Mouse (Mus musculus) limb, embryonic 10.5 days (tissue): ENCODE measurements around the gene Sass6. TPM values are rescaled to one million over a fixed set of nuclear protein-coding genes. Genes with fewer than 3 reads are reported as not detected.
"Not testable (repeated sequence)": the region's sequence is repeated elsewhere in the genome, so short reads cannot be mapped to it uniquely, and the experiment has no call there.

ENCODE experiments used
- DNase-seq: peaks from one replicate; pipeline ENCODE4 v3.0.0-alpha.2; 2017; ENCODE audit warnings: low spot score
- H3K27ac ChIP-seq: fragments of 300-500 bp; sonication (generic); 2 replicates; pipeline ENCODE4 v1.5.1; 2016; ENCODE audit warnings: mild to moderate bottlenecking
- H3K27me3 ChIP-seq: fragments of 300-500 bp; sonication (generic); 2 replicates; pipeline ENCODE4 v1.6.1; 2016; ENCODE audit warnings: low read depth, mild to moderate bottlenecking; ENCODE audit not compliant: poor library complexity, severe bottlenecking
- H3K36me3 ChIP-seq: fragments of 300-500 bp; sonication (generic); 2 replicates; pipeline ENCODE4 v1.6.1; 2016; ENCODE audit warnings: mild to moderate bottlenecking, moderate library complexity
- H3K4me1 ChIP-seq: fragments of 300-500 bp; sonication (generic); 2 replicates; pipeline ENCODE4 v1.6.1; 2016
- H3K4me3 ChIP-seq: fragments of 300-500 bp; sonication (generic); 2 replicates; pipeline ENCODE4 v1.5.1; 2016; ENCODE audit warnings: mild to moderate bottlenecking, moderate library complexity
- H3K9me3 ChIP-seq: fragments of 300-500 bp; sonication (generic); replicated peaks from 2 replicates; pipeline ENCODE4 v1.6.1; 2016; ENCODE audit warnings: mild to moderate bottlenecking
- WGBS: fragments of 180-500 bp; shearing (Covaris S2); methylation state at CpG from one replicate; pipeline ENCODE4 v1.1.7; 2016; 5-methylcytosine and 5-hydroxymethylcytosine counted together
- polyA plus RNA-seq: library from polyadenylated mRNA; unstranded; fragments of >200 nt; fragmentation: Nextera tagmentation; extraction: Ambion mirVana; gene quantifications from 2 replicates; pipeline ENCODE4 v1.2.1, GENCODE M21; 2016

Sass6 gene
- polyA plus RNA-seq: 35.8 and 41.9 TPM in 2 replicates

- Histone ChIP-seq H3K27ac (peak within 1 kb of the TSS; percentile 93), H3K4me1 (peaks cover 14% of the 10 kb centered on the region), H3K27me3 (no peaks in the 10 kb centered on the region), H3K36me3 (peaks cover 38% of the 10 kb centered on the region), H3K9me3 (no peaks in the 10 kb centered on the region), H3K4me3 (peak within 1 kb of the TSS; percentile 91)
- DNase-seq: peak; percentile 99
- WGBS: under 1% methylated on average over 65 of the region's 65 CpGs
Observed at GRCm38 (mm10) chr3:116594728-116595602, at the start of gene Sass6. Sass6 (plus strand) TSS chr3:116594982.

DNA sequence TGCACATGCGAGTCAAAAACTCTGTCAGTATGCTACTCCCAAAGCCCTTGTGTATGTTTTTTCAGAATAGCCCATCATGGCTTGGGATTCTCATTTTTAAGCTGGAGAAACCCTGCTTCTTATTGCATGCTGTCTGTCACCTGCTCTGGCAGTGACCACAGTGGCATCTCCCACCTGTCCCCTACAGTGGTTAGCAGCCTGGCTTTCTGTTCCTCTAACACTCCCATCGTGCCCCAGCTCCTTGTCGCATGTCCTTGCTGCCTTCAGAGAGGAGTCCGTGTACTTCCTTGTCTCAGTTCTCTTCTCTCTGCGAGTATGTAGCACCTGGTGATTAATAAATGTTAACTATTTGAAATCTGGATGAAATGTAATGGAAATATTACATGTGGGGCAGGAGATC is 47.4 kb upstream of the Sass6 start:
- no peak overlapping the region for H3K4me3 ChIP-seq
- no peaks in the 10 kb centered on the region for H3K9me3 ChIP-seq
- H3K27me3 ChIP-seq: no peaks in the 10 kb centered on the region
- H3K36me3 ChIP-seq: peaks cover 63% of the 10 kb centered on the region
- no peaks in the 10 kb centered on the region for H3K4me1 ChIP-seq
- no peak for DNase-seq
- H3K27ac ChIP-seq: no peak overlapping the region
- WGBS: 94% methylated on average over 5 of the region's 5 CpGs

- no peak overlapping the region for H3K27ac ChIP-seq
- peaks cover 34% of the 10 kb centered on the region for H3K36me3 ChIP-seq
- H3K27me3 ChIP-seq: no peaks in the 10 kb centered on the region
- no peaks in the 10 kb centered on the region for H3K4me1 ChIP-seq
- no peaks in the 10 kb centered on the region for H3K9me3 ChIP-seq
- WGBS: 95% methylated on average over 5 of the region's 5 CpGs
- no peak for DNase-seq
- H3K4me3 ChIP-seq: no peak overlapping the region
Observed at GRCm38 (mm10) chr3:116551362-116551761, 43.4 kb upstream of the Sass6 start.

- not testable (repeated sequence) for H3K4me1 ChIP-seq, H3K27me3 ChIP-seq, H3K27ac ChIP-seq, H3K36me3 ChIP-seq, DNase-seq, H3K4me3 ChIP-seq, H3K9me3 ChIP-seq
- WGBS: 95% methylated on average over 14 of the region's 14 CpGs
Observed at GRCm38 (mm10) chr3:116561315-116561714, 33.5 kb upstream of the Sass6 start.

GRCm38 (mm10) chr3:116562408-116563094 is 32.2 kb upstream of the Sass6 start, which contains the start of gene Lrrc39:
Lrrc39 (plus strand) TSS chr3:116562973.
- no peaks in the 10 kb centered on the region for H3K36me3 ChIP-seq
- DNase-seq: no peak
- H3K9me3 ChIP-seq: no peaks in the 10 kb centered on the region
- no peaks in the 10 kb centered on the region for H3K4me1 ChIP-seq
- H3K4me3 ChIP-seq: no peak within 1 kb of the TSS
- H3K27me3 ChIP-seq: no peaks in the 10 kb centered on the region
- H3K27ac ChIP-seq: no peak within 1 kb of the TSS
- 83% methylated on average over 7 of the region's 7 CpGs for WGBS

GRCm38 (mm10) chr3:116563095-116563492 is 31.7 kb upstream of the Sass6 start:
- no peaks in the 10 kb centered on the region for H3K9me3 ChIP-seq
- no peaks in the 10 kb centered on the region for H3K4me1 ChIP-seq
- H3K4me3 ChIP-seq: no peak overlapping the region
- no peak for DNase-seq
- no peaks in the 10 kb centered on the region for H3K36me3 ChIP-seq
- no peaks in the 10 kb centered on the region for H3K27me3 ChIP-seq
- H3K27ac ChIP-seq: no peak overlapping the region
- WGBS: 86% methylated on average over 7 of the region's 7 CpGs

DNA sequence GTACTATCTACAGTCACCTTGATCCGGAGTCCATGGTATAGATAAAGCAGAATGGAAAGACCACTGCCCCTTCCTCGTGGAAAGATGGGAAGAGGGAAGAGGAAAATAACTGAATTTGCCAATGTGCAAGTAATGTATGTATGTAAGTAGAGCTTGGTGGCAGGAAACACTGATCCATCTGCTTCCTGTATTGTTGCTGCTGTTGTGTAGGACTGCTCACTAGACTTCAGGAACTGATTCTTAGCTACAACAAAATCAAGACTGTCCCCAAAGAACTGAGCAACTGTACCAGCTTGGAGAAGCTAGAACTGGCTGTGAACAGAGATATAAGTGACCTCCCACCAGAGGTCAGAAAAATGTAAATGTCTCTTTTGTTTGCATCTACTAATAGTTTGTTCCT is 24.2 kb upstream of the Sass6 start:
- Histone ChIP-seq H3K4me1 (no peaks in the 10 kb centered on the region), H3K4me3 (no peak overlapping the region), H3K27ac (no peak overlapping the region), H3K9me3 (no peaks in the 10 kb centered on the region), H3K27me3 (no peaks in the 10 kb centered on the region), H3K36me3 (no peaks in the 10 kb centered on the region)
- WGBS: 70% methylated on average over 2 of the region's 2 CpGs
- no peak for DNase-seq

GRCm38 (mm10) chr3:116577286-116577685 is 17.5 kb upstream of the Sass6 start:
- Histone ChIP-seq H3K27ac (no peak overlapping the region), H3K9me3 (no peaks in the 10 kb centered on the region), H3K36me3 (peaks cover 28% of the 10 kb centered on the region), H3K4me3 (no peak overlapping the region), H3K27me3 (no peaks in the 10 kb centered on the region), H3K4me1 (no peaks in the 10 kb centered on the region)
- 71% methylated on average over 3 of the region's 3 CpGs for whole genome bisulfite sequencing
- DNase-seq: no peak

GRCm38 (mm10) chr3:116582201-116582600 is 12.6 kb upstream of the Sass6 start:
- H3K27me3 ChIP-seq: no peaks in the 10 kb centered on the region
- H3K4me3 ChIP-seq: no peak overlapping the region
- H3K27ac ChIP-seq: no peak overlapping the region
- no peaks in the 10 kb centered on the region for H3K4me1 ChIP-seq
- no peaks in the 10 kb centered on the region for H3K9me3 ChIP-seq
- DNase-seq: no peak
- H3K36me3 ChIP-seq: peaks cover 75% of the 10 kb centered on the region
- 94% methylated on average over 9 of the region's 9 CpGs for WGBS

GRCm38 (mm10) chr3:116594076-116594727 is 580 bp upstream of the Sass6 start:
- Histone ChIP-seq H3K4me1 (peaks cover 14% of the 10 kb centered on the region), H3K36me3 (peaks cover 45% of the 10 kb centered on the region), H3K27me3 (no peaks in the 10 kb centered on the region), H3K4me3 (peak overlapping the region; percentile 91), H3K27ac (peak overlapping the region; percentile 93), H3K9me3 (no peaks in the 10 kb centered on the region)
- DNase-seq: no peak
- WGBS: 2% methylated on average over 22 of the region's 22 CpGs

GRCm38 (mm10) chr3:116595603-116595991 is 815 bp downstream of the Sass6 start:
- no peaks in the 10 kb centered on the region for H3K27me3 ChIP-seq
- WGBS: 11% methylated on average over 10 of the region's 10 CpGs
- peak overlapping the region; percentile 91 for H3K4me3 ChIP-seq
- H3K9me3 ChIP-seq: no peaks in the 10 kb centered on the region
- H3K4me1 ChIP-seq: peaks cover 14% of the 10 kb centered on the region
- H3K36me3 ChIP-seq: peaks cover 32% of the 10 kb centered on the region
- peak overlapping the region; percentile 93 for H3K27ac ChIP-seq
- no peak for DNase-seq

GRCm38 (mm10) chr3:116599705-116600104 is 4.9 kb downstream of the Sass6 start:
- WGBS: 89% methylated on average over 2 of the region's 2 CpGs
- no peak for DNase-seq
- Histone ChIP-seq H3K27ac (no peak overlapping the region), H3K36me3 (peaks cover 23% of the 10 kb centered on the region), H3K9me3 (no peaks in the 10 kb centered on the region), H3K4me1 (peaks cover 6% of the 10 kb centered on the region), H3K27me3 (no peaks in the 10 kb centered on the region), H3K4me3 (no peak overlapping the region)

- no peak for DNase-seq
- Histone ChIP-seq H3K9me3 (no peaks in the 10 kb centered on the region), H3K36me3 (peaks cover 31% of the 10 kb centered on the region), H3K4me1 (peaks cover 1% of the 10 kb centered on the region), H3K27me3 (no peaks in the 10 kb centered on the region), H3K4me3 (no peak overlapping the region), H3K27ac (no peak overlapping the region)
- WGBS: 88% methylated on average over 5 of the region's 5 CpGs
Observed at GRCm38 (mm10) chr3:116601005-116601404, 6.2 kb downstream of the Sass6 start.
